Mouse (Mus musculus) heart, embryonic 11.5 days (tissue): ENCODE measurements around the gene Ccdc8. TPM values are rescaled to one million over a fixed set of nuclear protein-coding genes. Genes with fewer than 3 reads are reported as not detected.

Experiments used
- ATAC-seq: fragments of 200-750 bp; cut with Nextera tagmentation; replicated peaks from 2 replicates; pipeline ENCODE4 v1.8.0; 2017; ENCODE audit warnings: moderate library complexity; ENCODE audit not compliant: insufficient number of reproducible peaks, low FRiP score, low TSS enrichment
- H3K27ac ChIP-seq: fragments of 300-500 bp; sonication (generic); 2 replicates; pipeline ENCODE4 v1.5.1; 2014; ENCODE audit warnings: mild to moderate bottlenecking, low read depth, low read length
- H3K27me3 ChIP-seq: fragments of 300-500 bp; sonication (generic); 2 replicates; pipeline ENCODE4 v1.6.1; 2014; ENCODE audit warnings: mild to moderate bottlenecking, low read length, mixed read lengths; ENCODE audit not compliant: control insufficient read depth, insufficient read depth
- H3K36me3 ChIP-seq: fragments of 300-500 bp; sonication (generic); 2 replicates; pipeline ENCODE4 v1.6.1; 2014; ENCODE audit warnings: mild to moderate bottlenecking, low read length, moderate library complexity, mixed read lengths; ENCODE audit not compliant: control insufficient read depth, insufficient read depth
- H3K4me1 ChIP-seq: fragments of 300-500 bp; sonication (generic); 2 replicates; pipeline ENCODE4 v1.6.1; 2014; ENCODE audit warnings: low read length; ENCODE audit not compliant: control insufficient read depth, insufficient read depth
- H3K4me2 ChIP-seq: fragments of 300-500 bp; sonication (generic); 2 replicates; pipeline ENCODE4 v1.6.1; 2014; ENCODE audit warnings: mild to moderate bottlenecking, moderate library complexity
- H3K4me3 ChIP-seq: fragments of 300-500 bp; sonication (generic); 2 replicates; pipeline ENCODE4 v1.5.1; 2014; ENCODE audit warnings: low read depth, low read length
- H3K9ac ChIP-seq: fragments of 300-500 bp; sonication (generic); 2 replicates; pipeline ENCODE4 v1.6.1; 2014; ENCODE audit warnings: mild to moderate bottlenecking, low read depth, low read length, moderate library complexity
- H3K9me3 ChIP-seq: fragments of 300-500 bp; sonication (generic); replicated peaks from 2 replicates; pipeline ENCODE4 v1.6.1; 2016; ENCODE audit warnings: low read length; ENCODE audit not compliant: control insufficient read depth
- WGBS: fragments of 180-500 bp; shearing (Covaris S2); extraction: QIAGEN DNeasy Blood & Tissue Kit; methylation state at CpG from one replicate; pipeline ENCODE4 v1.1.7; 2014; ENCODE audit not compliant: insufficient replicate concordance; 5-methylcytosine and 5-hydroxymethylcytosine counted together
- polyA plus RNA-seq: library from polyadenylated mRNA; unstranded; fragments of >200 nt; fragmentation: Nextera tagmentation; extraction: Ambion mirVana; gene quantifications from 2 replicates; pipeline ENCODE4 v1.2.1, GENCODE M21; 2014

Gene Ccdc8
- polyA plus RNA-seq, 1 experiment from 2014 or later, result 22.6 TPM

DNA sequence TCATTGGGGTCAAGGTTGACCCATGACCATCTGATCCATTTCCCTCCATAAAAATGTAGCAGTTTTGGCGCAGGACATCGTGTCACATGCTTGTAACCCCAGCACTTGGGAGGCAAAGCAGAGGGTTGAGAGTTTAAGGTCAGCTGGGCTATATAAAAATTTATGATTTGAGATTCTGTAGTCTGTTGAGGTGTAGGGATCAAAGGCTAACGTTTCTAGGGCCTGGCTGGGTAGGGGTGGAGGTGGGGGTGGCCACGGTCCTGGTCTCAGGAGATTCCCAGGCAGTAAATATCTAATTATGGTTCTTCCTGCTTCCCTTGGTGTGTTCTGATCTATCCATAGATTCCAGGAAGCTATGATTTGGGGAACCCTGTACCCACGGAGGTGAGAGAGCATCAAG lies 30.8 kb upstream of the Ccdc8 start:
- no peak for ATAC-seq
- no peak overlapping the region for H3K27ac ChIP-seq
- no peak overlapping the region for H3K4me2 ChIP-seq
- no peak overlapping the region for H3K9ac ChIP-seq
- no peaks in the 10 kb centered on the region for H3K9me3 ChIP-seq
- H3K4me1 ChIP-seq, result no peaks in the 10 kb centered on the region; the same call in 1 of the 2 replicates
- 66% methylated on average over 5 of the region's 5 CpGs for WGBS
- no peaks in the 10 kb centered on the region for H3K36me3 ChIP-seq
- H3K27me3 ChIP-seq, result peaks cover 5% of the 10 kb centered on the region
- H3K4me3 ChIP-seq, result no peak overlapping the region

DNA sequence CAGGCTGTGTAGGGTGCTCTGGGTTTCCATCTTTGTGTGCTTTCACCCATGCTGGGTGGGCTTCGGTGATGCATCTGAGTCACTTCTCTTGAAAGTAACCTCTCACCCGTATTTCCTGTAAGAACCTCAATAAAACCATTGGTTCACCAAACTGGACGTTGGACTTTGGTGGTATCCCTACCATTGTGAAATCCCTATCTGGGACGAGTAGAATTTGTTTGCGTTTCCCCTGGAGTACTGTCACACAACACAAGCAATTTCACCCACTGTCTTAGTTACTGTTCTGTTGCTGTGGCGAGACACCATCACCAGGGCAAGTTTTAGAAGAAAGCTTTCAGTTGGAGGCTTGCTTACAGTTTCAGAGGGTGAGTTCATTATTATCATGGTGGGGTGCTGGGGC lies 24.1 kb upstream of the Ccdc8 start:
- H3K4me3 ChIP-seq, result no peak overlapping the region
- 0 out of 2 replicates have a peak, but pooled peaks cover 5% of the 10 kb centered on the region for H3K4me1 ChIP-seq
- no peaks in the 10 kb centered on the region for H3K27me3 ChIP-seq
- H3K9me3 ChIP-seq, result no peaks in the 10 kb centered on the region
- no peak overlapping the region for H3K4me2 ChIP-seq
- no peaks in the 10 kb centered on the region for H3K36me3 ChIP-seq
- 83% methylated on average over 6 of the region's 6 CpGs for WGBS
- no peak overlapping the region for H3K9ac ChIP-seq
- ATAC-seq, result no peak
- H3K27ac ChIP-seq, result no peak overlapping the region

- no peak overlapping the region for H3K4me3 ChIP-seq
- H3K27me3 ChIP-seq, result no peaks in the 10 kb centered on the region
- H3K27ac ChIP-seq, result no peak overlapping the region
- WGBS, result 82% methylated on average over 3 of the region's 3 CpGs
- no peak overlapping the region for H3K4me2 ChIP-seq
- H3K4me1 ChIP-seq, result 0 out of 2 replicates have a peak, but pooled peaks cover 5% of the 10 kb centered on the region
- H3K9ac ChIP-seq, result no peak overlapping the region
- H3K36me3 ChIP-seq, result no peaks in the 10 kb centered on the region
- ATAC-seq, result no peak
- H3K9me3 ChIP-seq, result no peaks in the 10 kb centered on the region
Measured at GRCm38 (mm10) chr7:16971160-16971559, 21.3 kb upstream of the Ccdc8 start.

DNA sequence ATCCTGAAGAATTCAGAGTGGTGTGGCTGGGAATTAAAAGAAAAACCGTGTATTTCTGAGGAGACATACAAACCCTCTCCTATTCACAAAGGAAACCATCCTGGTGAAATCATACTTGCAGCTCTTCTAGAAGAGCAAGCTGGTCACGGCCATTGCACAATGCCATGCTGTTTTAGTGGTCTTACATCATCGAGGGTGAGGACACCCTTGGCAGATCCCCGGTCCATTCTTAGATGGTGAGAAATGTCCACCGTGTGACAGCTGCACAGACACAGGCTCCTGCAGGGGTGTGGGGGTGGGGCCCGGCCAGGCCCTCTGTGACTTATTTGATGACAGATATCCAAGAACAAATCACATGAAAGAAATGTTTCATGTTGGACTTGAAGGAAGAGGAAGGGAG lies 18.5 kb upstream of the Ccdc8 start:
- Histone ChIP-seq H3K27ac (peak overlapping the region; percentile 41; the same call in 1 of the 2 replicates), H3K4me3 (no peak overlapping the region), H3K9me3 (no peaks in the 10 kb centered on the region), H3K36me3 (no peaks in the 10 kb centered on the region), H3K9ac (no peak overlapping the region), H3K27me3 (no peaks in the 10 kb centered on the region), H3K4me2 (no peak overlapping the region; the same call in 1 of the 2 replicates), H3K4me1 (peaks cover 9% of the 10 kb centered on the region; the same call in 1 of the 2 replicates)
- ATAC-seq, result 0 out of 2 replicates have a peak, but pooled peaks have one; percentile 33
- 49% methylated on average over 6 of the region's 6 CpGs for WGBS

GRCm38 (mm10) chr7:16976298-16976697 lies 16.2 kb upstream of the Ccdc8 start:
- no peaks in the 10 kb centered on the region for H3K9me3 ChIP-seq
- H3K4me3 ChIP-seq, result no peak overlapping the region
- peaks cover 12% of the 10 kb centered on the region for H3K4me1 ChIP-seq
- no peaks in the 10 kb centered on the region for H3K36me3 ChIP-seq
- WGBS, result 49% methylated on average over 8 of the region's 8 CpGs
- ATAC-seq, result no peak
- no peak overlapping the region for H3K27ac ChIP-seq
- H3K4me2 ChIP-seq, result no peak overlapping the region
- no peak overlapping the region for H3K9ac ChIP-seq
- no peaks in the 10 kb centered on the region for H3K27me3 ChIP-seq

- H3K4me2 ChIP-seq, result no peak overlapping the region
- H3K36me3 ChIP-seq, result no peaks in the 10 kb centered on the region
- WGBS, result 56% methylated on average over 6 of the region's 6 CpGs
- peaks cover 17% of the 10 kb centered on the region for H3K4me1 ChIP-seq
- H3K9ac ChIP-seq, result no peak overlapping the region
- H3K9me3 ChIP-seq, result no peaks in the 10 kb centered on the region
- no peaks in the 10 kb centered on the region for H3K27me3 ChIP-seq
- H3K27ac ChIP-seq, result no peak overlapping the region
- H3K4me3 ChIP-seq, result no peak overlapping the region
- ATAC-seq, result no peak
Measured at GRCm38 (mm10) chr7:16978173-16978572, 14.3 kb upstream of the Ccdc8 start.

GRCm38 (mm10) chr7:16978593-16978992 lies 13.9 kb upstream of the Ccdc8 start:
- Histone ChIP-seq H3K4me3 (no peak overlapping the region), H3K27ac (no peak overlapping the region), H3K9ac (no peak overlapping the region), H3K27me3 (no peaks in the 10 kb centered on the region), H3K4me2 (no peak overlapping the region), H3K4me1 (peaks cover 19% of the 10 kb centered on the region), H3K36me3 (no peaks in the 10 kb centered on the region), H3K9me3 (no peaks in the 10 kb centered on the region)
- ATAC-seq, result no peak
- 89% methylated on average over 3 of the region's 3 CpGs for WGBS

DNA sequence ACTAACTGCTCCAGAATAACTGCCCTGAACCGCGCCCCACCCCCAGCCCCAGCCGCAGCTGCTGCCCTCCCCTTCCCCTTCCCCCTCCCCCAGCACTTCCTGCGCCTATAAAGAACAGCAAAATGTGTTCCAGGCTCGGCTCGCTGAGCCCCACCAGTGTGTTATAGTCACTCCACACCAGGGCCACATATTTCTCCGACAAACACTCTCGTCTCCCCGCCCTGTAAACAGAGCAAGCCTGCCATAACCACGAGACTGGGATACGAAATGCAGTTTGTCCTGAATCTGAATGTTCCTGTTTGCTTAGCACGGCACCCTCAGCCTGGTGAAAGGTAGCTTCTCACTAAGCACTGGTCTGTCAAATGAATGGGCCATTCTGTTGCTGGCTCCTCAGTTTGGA lies 12.2 kb upstream of the Ccdc8 start:
- Histone ChIP-seq H3K4me1 (peaks cover 19% of the 10 kb centered on the region), H3K9ac (peak overlapping the region; percentile 70), H3K27ac (peak overlapping the region; percentile 84), H3K4me2 (peak overlapping the region; percentile 64), H3K36me3 (no peaks in the 10 kb centered on the region), H3K4me3 (peak overlapping the region; percentile 27), H3K9me3 (no peaks in the 10 kb centered on the region), H3K27me3 (no peaks in the 10 kb centered on the region)
- 3% methylated on average over 12 of the region's 12 CpGs for WGBS
- ATAC-seq, result no peak

DNA sequence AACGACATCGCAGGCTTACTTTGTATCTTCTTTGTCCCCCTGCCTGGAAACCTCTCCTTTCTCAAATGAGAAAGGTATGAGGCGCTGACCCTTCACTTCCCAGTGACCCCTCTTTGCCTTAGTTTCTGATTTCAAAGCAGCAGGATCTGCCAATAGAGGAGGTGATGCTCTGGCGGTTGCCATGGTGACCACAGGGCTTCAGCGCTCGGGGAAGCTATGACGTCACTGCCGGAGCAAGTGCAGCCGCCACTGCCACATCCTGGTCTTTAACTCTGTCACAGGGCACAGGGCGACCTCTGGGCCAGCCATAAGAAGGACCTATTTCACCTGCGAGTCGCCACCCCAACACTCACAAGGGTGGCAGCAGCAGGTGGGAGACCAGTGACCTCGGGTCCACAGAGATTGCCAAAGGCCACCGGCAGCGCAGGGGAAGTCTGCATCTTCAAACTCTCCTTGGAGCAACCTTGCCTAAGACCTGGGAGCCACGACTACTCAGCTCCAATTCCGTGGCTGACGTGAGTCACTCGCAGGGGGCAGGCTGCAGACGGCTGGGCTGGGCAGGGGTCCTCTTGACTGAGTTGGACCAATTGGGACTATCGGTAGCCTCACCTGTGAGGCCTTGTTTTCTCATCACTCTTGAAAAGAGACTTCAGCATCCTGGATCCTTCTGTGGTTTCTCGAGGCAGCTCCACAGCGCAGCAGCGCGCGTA lies 9.5 kb upstream of the Ccdc8 start, which contains the start of gene Gm42372:
Gm42372 (plus strand) TSS at position 228 of the 710 bp plus-strand sequence.
- no peaks in the 10 kb centered on the region for H3K9me3 ChIP-seq
- ATAC-seq, result no peak
- H3K4me3 ChIP-seq, result peak within 1 kb of the TSS; percentile 16; the same call in 1 of the 2 replicates
- peak within 1 kb of the TSS; percentile 43; the same call in 1 of the 2 replicates for H3K9ac ChIP-seq
- H3K4me1 ChIP-seq, result peaks cover 15% of the 10 kb centered on the region
- H3K27me3 ChIP-seq, result no peaks in the 10 kb centered on the region
- 26% methylated on average over 26 of the region's 26 CpGs for WGBS
- no peaks in the 10 kb centered on the region for H3K36me3 ChIP-seq
- H3K27ac ChIP-seq, result no peak within 1 kb of the TSS
- peak within 1 kb of the TSS; percentile 49 for H3K4me2 ChIP-seq
